Comparison of ENCODE assay signal across 23 mouse cellular contexts in genomic region chr17:47564612-47565011, GRCm38 (mm10). TPM values are rescaled to one million over a fixed set of nuclear protein-coding genes. Genes with fewer than 3 reads are reported as not detected.
DNase-seq lines count a peak whose midpoint lies in the region; ATAC-seq and TF ChIP-seq lines count a peak whose summit lies in the region.
"Had no signal": no experiment of that assay in that cellular context is flagged by ENCODE, and none has a peak within 500 bp of the region (broad histone marks: within the 10 kb centered on the region; RNA-seq: fewer than 3 reads in every experiment).

No protein-coding gene starts in this region.

- TF ChIP-seq EP300 in liver, postnatal 0 days (IDR thresholded peaks at IDR 0.05; ENCODE audit: low read depth), result no peak

- no peaks in the 10 kb centered on the region for H3K27me3 ChIP-seq in liver, embryonic 12.5 days (replicated peaks)
- no peaks in the 10 kb centered on the region for H3K27me3 ChIP-seq in liver, postnatal 0 days (ENCODE audit: insufficient read depth, low read length)
- no peaks in the 10 kb centered on the region for H3K27me3 ChIP-seq in liver, embryonic 16.5 days (ENCODE audit: control insufficient read depth, insufficient read depth, low read depth, low read length)
- no peaks in the 10 kb centered on the region for H3K27me3 ChIP-seq in intestine, embryonic 15.5 days (replicated peaks)
- H3K27me3 ChIP-seq: heart, embryonic 15.5 days; limb, embryonic 15.5 days; neural tube, embryonic 15.5 days; stomach, embryonic 15.5 days had no signal

- H3K36me3 ChIP-seq in liver, embryonic 12.5 days, result no peaks in the 10 kb centered on the region
- no peaks in the 10 kb centered on the region; the same call in 1 of the 2 replicates for H3K36me3 ChIP-seq in liver, postnatal 0 days (replicated peaks; ENCODE audit: insufficient read depth, low read length)
- no peaks in the 10 kb centered on the region for H3K36me3 ChIP-seq in liver, embryonic 16.5 days (ENCODE audit: control insufficient read depth, insufficient read depth)
- H3K36me3 ChIP-seq in intestine, embryonic 15.5 days, result no peaks in the 10 kb centered on the region
- H3K36me3 ChIP-seq: heart, embryonic 15.5 days; limb, embryonic 15.5 days; neural tube, embryonic 15.5 days; stomach, embryonic 15.5 days had no signal

- peaks cover 74% of the 10 kb centered on the region for H3K4me1 ChIP-seq in liver, embryonic 12.5 days
- peaks cover 23% of the 10 kb centered on the region for H3K4me1 ChIP-seq in liver, postnatal 0 days (ENCODE audit: insufficient read depth)
- peaks cover 38% of the 10 kb centered on the region for H3K4me1 ChIP-seq in liver, embryonic 16.5 days (ENCODE audit: control insufficient read depth, low read depth, low read length)
- no peaks in the 10 kb centered on the region for H3K4me1 ChIP-seq in intestine, embryonic 15.5 days (replicated peaks)
- H3K4me1 ChIP-seq: limb, embryonic 15.5 days had no signal

- no peak overlapping the region for H3K4me3 ChIP-seq in liver, embryonic 12.5 days
- H3K4me3 ChIP-seq in liver, postnatal 0 days (ENCODE audit: low read depth, low read length), result no peak overlapping the region
- no peak overlapping the region for H3K4me3 ChIP-seq in liver, embryonic 16.5 days (ENCODE audit: low read depth, low read length)
- H3K4me3 ChIP-seq in intestine, embryonic 15.5 days (replicated peaks), result no peak overlapping the region
- H3K4me3 ChIP-seq: heart, embryonic 15.5 days; limb, embryonic 15.5 days; neural tube, embryonic 15.5 days; stomach, embryonic 15.5 days had no signal

- DNase-seq in liver, postnatal 0 days, result no peak
- no peak for DNase-seq in left cerebral cortex, adult 8-10 months (ENCODE audit: low spot score in 2 of 2)
- DNase-seq in gastrocnemius, postnatal 4 days (ENCODE audit: low spot score in 2 of 2), result no peak
- DNase-seq: adrenal gland, postnatal 36 days; cerebellum, adult 11 months; cerebellum, adult 9-11 months; gastrocnemius, postnatal 36 days; heart, postnatal 36 days; kidney, postnatal 36 days; layer of hippocampus, postnatal 36 days; lung, postnatal 4 days; thymus, postnatal 4 days had no signal

- peak overlapping the region; percentile 20; the same call in 1 of the 2 replicates for H3K27ac ChIP-seq in liver, embryonic 12.5 days
- no peak overlapping the region for H3K27ac ChIP-seq in liver, postnatal 0 days (ENCODE audit: low read depth)
- H3K27ac ChIP-seq in liver, embryonic 16.5 days (ENCODE audit: low read length), result peak overlapping the region; percentile 56
- H3K27ac ChIP-seq in intestine, embryonic 15.5 days, result no peak overlapping the region
- H3K27ac ChIP-seq: heart, embryonic 15.5 days; hindbrain, embryonic 14.5 days; limb, embryonic 15.5 days; neural tube, embryonic 15.5 days; stomach, embryonic 15.5 days had no signal

- TF ChIP-seq CTCF in liver, postnatal 0 days (IDR thresholded peaks at IDR 0.05; ENCODE audit: low read depth), result no peak

- no peak overlapping the region for H3K4me2 ChIP-seq in liver, embryonic 12.5 days
- no peak overlapping the region for H3K4me2 ChIP-seq in liver, postnatal 0 days (ENCODE audit: low read depth, low read length)
- H3K4me2 ChIP-seq in liver, embryonic 16.5 days (ENCODE audit: low read depth, low read length), result no peak overlapping the region
- no peak overlapping the region for H3K4me2 ChIP-seq in intestine, embryonic 15.5 days (replicated peaks)
- H3K4me2 ChIP-seq: heart, embryonic 15.5 days; hindbrain, embryonic 14.5 days; limb, embryonic 15.5 days; midbrain, embryonic 11.5 days; neural tube, embryonic 15.5 days; stomach, embryonic 15.5 days had no signal

- no peaks in the 10 kb centered on the region for H3K9me3 ChIP-seq in liver, embryonic 12.5 days (replicated peaks)
- no peaks in the 10 kb centered on the region for H3K9me3 ChIP-seq in liver, postnatal 0 days (ENCODE audit: low read length)
- H3K9me3 ChIP-seq in liver, embryonic 16.5 days (replicated peaks; ENCODE audit: control insufficient read depth, low read length), result no peaks in the 10 kb centered on the region
- H3K9me3 ChIP-seq in intestine, embryonic 15.5 days, result no peaks in the 10 kb centered on the region
- H3K9me3 ChIP-seq: heart, embryonic 15.5 days; limb, embryonic 15.5 days; neural tube, embryonic 15.5 days; stomach, embryonic 15.5 days had no signal

- peak overlapping the region; percentile 28; the same call in 1 of the 2 replicates for H3K9ac ChIP-seq in liver, embryonic 12.5 days
- H3K9ac ChIP-seq in liver, postnatal 0 days (replicated peaks), result no peak overlapping the region
- H3K9ac ChIP-seq in liver, embryonic 16.5 days (ENCODE audit: low read depth, low read length), result no peak overlapping the region
- no peak overlapping the region for H3K9ac ChIP-seq in intestine, embryonic 15.5 days
- H3K9ac ChIP-seq: heart, embryonic 15.5 days; hindbrain, embryonic 14.5 days; limb, embryonic 15.5 days; neural tube, embryonic 15.5 days; stomach, embryonic 15.5 days had no signal

- 20% methylated on average over 5 of the region's 5 CpGs for WGBS in liver, embryonic 12.5 days (ENCODE audit: insufficient replicate concordance)
- 49% methylated on average over 5 of the region's 5 CpGs for WGBS in liver, postnatal 0 days (ENCODE audit: insufficient replicate concordance)
- WGBS in liver, embryonic 16.5 days (ENCODE audit: insufficient replicate concordance), result 32% methylated on average over 5 of the region's 5 CpGs
- 80% methylated on average over 5 of the region's 5 CpGs for WGBS in intestine, embryonic 15.5 days

- ATAC-seq in liver, embryonic 12.5 days, result no peak
- ATAC-seq in liver, postnatal 0 days, result no peak
- ATAC-seq in common myeloid progenitor, adult 5-6 weeks (replicated peaks; ENCODE audit: low read depth, poor library complexity, severe bottlenecking), result 0 out of 2 replicates have a peak, but pooled peaks have one; percentile 15
- no peak for ATAC-seq in liver, embryonic 16.5 days (ENCODE audit: low read depth)
- no peak for ATAC-seq in intestine, embryonic 15.5 days
- ATAC-seq: intestine, postnatal 0 days had no signal

RNA-seq across cellular contexts. Expression of gene Bysl, which starts 46.7 kb away (rescaled TPM):
- 34.6 and 35.2 TPM in 2 replicates for polyA plus RNA-seq in liver, embryonic 12.5 days (2016; fragmentation: Nextera tagmentation; extraction: Ambion mirVana)
- polyA plus RNA-seq in liver, postnatal 0 days (2015; fragmentation: Nextera tagmentation; extraction: Ambion mirVana), result 8.9 and 10.6 TPM in 2 replicates
- 14.7 and 18.3 TPM in 2 replicates for total RNA-seq in common myeloid progenitor, adult 5-6 weeks (2017)
- 12.5 and 12.7 TPM in 2 replicates for polyA plus RNA-seq in liver, embryonic 16.5 days (2015; fragmentation: Nextera tagmentation; extraction: Ambion mirVana)
- total RNA-seq in left cerebral cortex, adult 8-10 months (2022), result 10 to 100 TPM; 15.7 to 19.0 (median 17.1) TPM
- total RNA-seq in gastrocnemius, postnatal 4 days (2021), result 10 to 100 TPM; 15.3 to 15.7 TPM
- polyA plus RNA-seq in intestine, embryonic 15.5 days (2015; fragmentation: Nextera tagmentation; extraction: Ambion mirVana), result 20.1 and 22.4 TPM in 2 replicates

RNA-seq across cellular contexts. Expression of gene Med20, which starts 46.8 kb away (rescaled TPM):
- 31.2 and 32.6 TPM in 2 replicates for polyA plus RNA-seq in liver, embryonic 12.5 days (2016; fragmentation: Nextera tagmentation; extraction: Ambion mirVana)
- 13.5 and 14.4 TPM in 2 replicates for polyA plus RNA-seq in liver, postnatal 0 days (2015; fragmentation: Nextera tagmentation; extraction: Ambion mirVana)
- total RNA-seq in common myeloid progenitor, adult 5-6 weeks (2017), result 32.2 and 42.8 TPM in 2 replicates
- polyA plus RNA-seq in liver, embryonic 16.5 days (2015; fragmentation: Nextera tagmentation; extraction: Ambion mirVana), result 22.3 and 22.4 TPM in 2 replicates
- total RNA-seq in left cerebral cortex, adult 8-10 months (2022), result 10 to 100 TPM; 26.3 to 34.7 (median 27.2) TPM
- total RNA-seq in gastrocnemius, postnatal 4 days (2021), result 10 to 100 TPM; 21.7 to 26.1 TPM
- 39.8 and 41.2 TPM in 2 replicates for polyA plus RNA-seq in intestine, embryonic 15.5 days (2015; fragmentation: Nextera tagmentation; extraction: Ambion mirVana)

RNA-seq across cellular contexts. Expression of gene Gm20517, which starts 46.8 kb away (rescaled TPM):
- polyA plus RNA-seq in liver, embryonic 12.5 days (2016; fragmentation: Nextera tagmentation; extraction: Ambion mirVana), result 2.3 and 2.7 TPM in 2 replicates
- polyA plus RNA-seq in liver, postnatal 0 days (2015; fragmentation: Nextera tagmentation; extraction: Ambion mirVana), result 0.79 and 0.82 TPM in 2 replicates
- total RNA-seq in common myeloid progenitor, adult 5-6 weeks (2017), result 0.69 and 0.97 TPM in 2 replicates
- 0.97 and 1.1 TPM in 2 replicates for polyA plus RNA-seq in liver, embryonic 16.5 days (2015; fragmentation: Nextera tagmentation; extraction: Ambion mirVana)
- 1 to 10 TPM; 3.8 to 9.6 (median 6.6) TPM for total RNA-seq in left cerebral cortex, adult 8-10 months (2022)
- total RNA-seq in gastrocnemius, postnatal 4 days (2021), result 1 to 10 TPM; 2.6 to 4.0 TPM
- polyA plus RNA-seq in intestine, embryonic 15.5 days (2015; fragmentation: Nextera tagmentation; extraction: Ambion mirVana), result 0.54 and 0.88 TPM in 2 replicates

RNA-seq across cellular contexts. Expression of gene Ccnd3, which starts 59.8 kb away (rescaled TPM):
- polyA plus RNA-seq in liver, embryonic 12.5 days (2016; fragmentation: Nextera tagmentation; extraction: Ambion mirVana), result 546 and 555 TPM in 2 replicates
- polyA plus RNA-seq in liver, postnatal 0 days (2015; fragmentation: Nextera tagmentation; extraction: Ambion mirVana), result 249 and 250 TPM in 2 replicates
- total RNA-seq in common myeloid progenitor, adult 5-6 weeks (2017), result 45.1 and 61.9 TPM in 2 replicates
- polyA plus RNA-seq in liver, embryonic 16.5 days (2015; fragmentation: Nextera tagmentation; extraction: Ambion mirVana), result 300 and 331 TPM in 2 replicates
- 10 to 100 TPM; 28.2 to 33.4 (median 30.8) TPM for total RNA-seq in left cerebral cortex, adult 8-10 months (2022)
- 100 to 1,000 TPM; 270 to 304 TPM for total RNA-seq in gastrocnemius, postnatal 4 days (2021)
- 394 and 407 TPM in 2 replicates for polyA plus RNA-seq in intestine, embryonic 15.5 days (2015; fragmentation: Nextera tagmentation; extraction: Ambion mirVana)

Comparison
In these comparisons a context has a peak if more than half of its experiments do, and no peak if none do; other contexts are left out.
1. H3K27ac ChIP-seq: peak in liver, embryonic 12.5 days (single experiment) and liver, embryonic 16.5 days (single experiment); none in liver, postnatal 0 days (single experiment) and intestine, embryonic 15.5 days (single experiment).